Mouse (Mus musculus) activated CD4-positive, CD25-positive, alpha-beta regulatory T cell, adult 4 months (primary cell): ENCODE measurements around the gene Fkbp1a. TPM values are rescaled to one million over a fixed set of nuclear protein-coding genes. Genes with fewer than 3 reads are reported as not detected.
A peak's percentile ranks its signal among the peaks of the same experiment; 100 is the strongest.

Experiments used
- ATAC-seq: one replicate; pipeline ENCODE4 v1.8.0; 2017
- polyA plus RNA-seq, 2 experiments: library from polyadenylated mRNA; unstranded; fragments of 100-300 nt; shearing (Covaris generic); gene quantifications; one replicate each; pipeline ENCODE4 v1.2.1; 2017

Gene Fkbp1a
- polyA plus RNA-seq: 100 to 1,000 TPM; 298 to 313 TPM

GRCm38 (mm10) chr2:151542323-151543062 is at the start of gene Fkbp1a:
TSS of gene Fkbp1a (plus strand) at chr2:151542483.
- ATAC-seq: peak; percentile 89

DNA sequence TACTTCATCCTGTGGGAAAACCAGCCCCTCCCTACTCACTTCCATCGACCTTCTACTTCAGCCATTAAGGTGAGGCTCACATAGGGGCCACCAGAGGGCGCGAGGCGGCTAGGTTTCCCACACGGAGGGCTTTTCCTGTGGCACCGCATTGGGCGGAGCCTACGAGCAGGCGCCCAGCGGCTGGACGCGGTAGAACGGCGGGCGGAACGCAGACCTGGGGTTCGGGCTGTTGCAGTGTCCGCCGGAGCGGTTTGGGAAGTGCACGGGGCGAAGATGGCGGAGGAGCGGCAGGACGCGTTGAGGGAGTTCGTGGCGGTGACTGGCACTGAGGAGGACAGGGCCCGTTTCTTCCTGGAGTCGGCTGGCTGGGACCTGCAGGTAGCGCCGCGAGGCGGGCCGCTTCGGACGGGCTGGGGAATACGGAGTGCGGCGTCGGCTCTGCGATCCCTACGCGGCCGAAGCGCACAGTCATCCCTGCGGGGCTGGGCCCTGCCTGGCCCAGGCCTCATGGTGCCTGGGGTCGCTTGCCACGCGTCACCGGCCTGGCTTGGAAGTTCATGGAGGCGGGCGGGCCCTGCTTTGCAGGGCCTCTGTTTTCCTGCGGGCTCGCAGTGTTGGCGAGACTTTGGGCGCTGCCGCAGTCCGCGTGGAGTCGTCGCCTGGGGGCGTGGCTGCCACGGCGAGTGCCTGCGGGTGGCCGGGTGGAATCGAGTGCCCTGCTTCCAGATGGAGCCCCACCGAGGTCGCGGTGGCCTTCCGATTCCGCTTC is 48.1 kb upstream of the Fkbp1a start, which contains the start of gene Nsfl1c:
Nsfl1c (plus strand) TSS at position 148 of the 769 bp plus-strand sequence.
- peak; percentile 99 for ATAC-seq

- ATAC-seq: no peak
Observed at GRCm38 (mm10) chr2:151498358-151498757, 43.9 kb upstream of the Fkbp1a start.

DNA sequence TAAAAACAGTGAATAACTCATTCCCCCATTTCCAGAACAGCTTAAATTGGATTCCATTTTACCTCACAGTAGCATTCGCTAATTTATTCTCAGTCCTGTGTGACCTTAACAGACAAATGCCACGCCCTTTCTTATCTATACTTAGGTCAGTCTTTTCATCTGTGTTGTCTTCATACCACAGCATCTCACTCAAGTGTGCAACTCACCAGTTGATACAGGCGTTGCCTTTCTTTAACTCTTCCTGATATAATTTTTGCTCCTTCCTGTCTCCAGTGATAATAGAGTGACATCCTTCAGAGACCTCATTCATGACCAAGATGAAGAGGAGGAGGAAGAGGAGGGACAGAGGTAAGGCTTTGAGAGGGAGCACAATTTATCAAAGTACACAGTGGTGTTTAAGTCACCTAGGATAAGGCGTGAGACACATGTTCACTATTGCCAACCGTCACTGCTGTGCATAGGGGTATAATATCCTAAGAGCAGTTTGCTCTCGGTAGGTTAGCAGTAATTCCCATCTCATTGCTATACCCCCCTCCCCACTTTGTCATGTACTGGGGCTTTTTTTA is 41.8 kb upstream of the Fkbp1a start:
- ATAC-seq: no peak

- no peak for ATAC-seq
Observed at GRCm38 (mm10) chr2:151504226-151504625, 38.1 kb upstream of the Fkbp1a start.

DNA sequence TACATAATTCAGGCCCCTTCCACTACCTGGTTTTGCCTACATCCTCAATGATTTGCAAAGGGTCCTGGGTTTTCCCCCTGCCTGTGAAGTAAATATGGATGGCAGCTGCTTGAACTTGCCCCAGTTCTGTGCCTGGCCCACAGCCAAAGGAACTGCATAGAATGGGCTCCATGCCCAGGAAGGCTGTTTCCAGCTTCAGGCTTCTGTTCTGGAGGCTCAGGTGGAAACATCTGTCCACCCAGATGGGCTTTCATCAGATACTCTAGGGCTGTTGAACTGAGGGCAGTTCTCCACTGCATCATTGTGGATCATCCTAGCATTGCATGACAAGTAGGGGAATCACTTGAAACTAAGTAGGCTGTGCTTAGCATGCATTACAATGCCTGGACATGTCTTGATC is 30.1 kb upstream of the Fkbp1a start:
- ATAC-seq: no peak

DNA sequence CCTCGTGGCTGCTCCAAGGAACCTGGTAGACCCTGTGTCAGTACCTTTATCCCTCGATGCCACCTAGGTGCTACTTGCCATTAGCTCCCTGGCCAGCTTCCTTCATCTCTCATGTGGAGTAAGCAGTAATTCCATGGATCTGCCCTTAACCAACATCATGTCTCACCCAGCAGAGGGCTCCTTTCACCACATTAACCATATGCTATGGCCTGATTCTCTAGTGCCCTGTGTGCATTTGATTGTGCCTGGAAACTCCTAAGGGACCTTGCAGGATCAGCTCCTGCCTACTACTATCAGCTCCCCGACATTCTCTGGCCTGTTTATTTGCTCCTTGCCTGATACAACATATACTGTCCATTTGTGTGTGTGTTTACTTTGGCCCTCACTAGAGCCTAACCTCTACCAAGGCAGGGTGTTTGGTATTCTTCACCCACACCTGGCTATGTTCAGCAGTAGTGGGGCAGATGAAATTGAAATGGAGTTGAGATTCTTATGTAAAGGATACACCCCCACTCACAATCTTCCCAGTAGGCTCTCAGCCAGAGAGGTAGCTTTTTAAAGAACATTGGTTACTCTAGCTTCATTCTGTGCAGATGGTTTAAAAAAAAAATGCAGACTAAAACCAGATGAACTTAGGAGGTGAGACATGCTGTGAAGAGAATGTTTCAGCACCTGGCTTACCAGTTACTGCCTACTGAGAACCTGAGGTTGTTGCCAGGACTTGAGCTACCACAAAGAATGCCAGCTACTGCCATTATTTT is 28.6 kb upstream of the Fkbp1a start:
- ATAC-seq: no peak

GRCm38 (mm10) chr2:151519000-151519399 is 23.3 kb upstream of the Fkbp1a start:
- ATAC-seq: no peak

GRCm38 (mm10) chr2:151524324-151525041 is 17.8 kb upstream of the Fkbp1a start:
- ATAC-seq: peak; percentile 54

DNA sequence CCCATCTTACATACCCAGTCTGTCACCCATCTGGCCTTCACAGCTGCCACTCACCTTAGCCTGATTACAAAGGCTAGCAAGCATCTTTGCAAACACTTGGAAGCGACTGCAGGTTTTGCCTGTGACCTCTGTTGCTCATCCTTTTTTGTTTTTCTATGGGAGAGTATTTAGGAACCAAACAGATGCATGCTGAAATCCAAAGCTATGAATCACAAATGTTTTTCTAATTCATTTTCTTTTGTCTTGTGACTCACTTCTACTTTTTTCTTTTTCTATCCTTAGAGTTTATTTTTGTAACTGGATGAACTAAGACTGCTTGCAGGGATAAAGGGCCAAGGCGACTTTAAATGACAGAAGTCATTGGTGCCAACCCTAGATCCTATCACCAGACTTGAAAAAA is 16.8 kb upstream of the Fkbp1a start:
- no peak for ATAC-seq

DNA sequence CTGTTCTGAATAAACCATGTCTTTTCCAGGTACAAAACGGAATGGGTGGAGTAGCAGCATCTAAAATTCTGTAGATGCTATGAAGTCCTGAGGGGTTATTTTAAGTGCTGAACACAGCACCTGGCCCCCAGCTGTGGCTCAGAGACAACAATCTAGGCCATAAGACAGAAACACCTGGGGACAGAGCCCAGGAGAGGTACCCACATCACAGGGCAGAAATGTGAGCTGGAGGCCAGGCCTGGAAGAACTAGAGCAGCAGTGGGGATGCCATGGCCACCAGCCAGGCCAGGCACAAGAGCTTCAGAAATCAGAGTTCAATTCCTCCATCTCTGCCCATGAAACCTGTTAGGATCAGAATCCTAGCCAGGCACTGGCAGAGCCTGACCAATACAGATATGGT is 14.2 kb upstream of the Fkbp1a start:
- no peak for ATAC-seq

- no peak for ATAC-seq
Observed at GRCm38 (mm10) chr2:151529169-151529568, 13.1 kb upstream of the Fkbp1a start.

DNA sequence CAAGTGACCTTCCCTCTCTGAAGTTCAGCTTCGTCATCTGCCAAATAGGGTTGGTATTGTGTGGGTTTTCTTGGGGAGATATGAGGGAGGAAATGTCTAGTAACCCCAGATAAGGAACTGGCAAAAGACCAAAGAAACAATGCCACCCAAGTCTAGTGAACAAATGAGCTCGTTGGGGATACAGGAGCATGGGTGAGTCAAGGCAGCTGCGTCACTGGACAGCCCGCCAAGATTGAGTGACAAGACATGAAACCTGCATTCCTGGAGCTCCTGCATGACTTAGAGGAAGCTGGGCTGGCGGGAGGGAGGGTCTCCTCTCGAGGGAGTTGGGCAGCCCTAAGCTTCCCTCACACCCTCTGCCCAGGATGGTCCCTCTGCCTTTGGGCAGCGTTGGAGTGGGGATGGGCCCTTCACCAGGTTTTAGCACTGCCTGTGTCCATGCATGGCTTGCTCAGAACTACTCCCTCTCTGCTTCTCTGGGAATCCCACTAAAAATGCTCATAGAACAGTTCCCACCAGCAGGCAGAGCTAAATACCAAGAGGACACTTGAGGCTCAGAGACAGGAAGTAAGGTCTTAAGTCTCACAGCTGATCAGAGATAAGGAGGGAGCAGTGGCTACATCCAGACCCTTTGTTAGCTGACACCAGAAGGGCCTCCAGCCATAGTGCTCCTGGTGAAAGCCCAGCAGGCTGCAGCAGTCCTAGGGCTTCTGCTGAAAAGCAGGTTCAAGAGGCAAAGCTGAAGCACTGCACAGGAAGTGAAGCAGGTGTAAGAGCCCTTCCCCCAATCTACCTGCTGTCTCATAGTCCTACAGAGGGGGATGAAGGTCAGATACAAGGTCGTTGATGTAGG is 11.7 kb upstream of the Fkbp1a start:
- peak; percentile 79 for ATAC-seq

DNA sequence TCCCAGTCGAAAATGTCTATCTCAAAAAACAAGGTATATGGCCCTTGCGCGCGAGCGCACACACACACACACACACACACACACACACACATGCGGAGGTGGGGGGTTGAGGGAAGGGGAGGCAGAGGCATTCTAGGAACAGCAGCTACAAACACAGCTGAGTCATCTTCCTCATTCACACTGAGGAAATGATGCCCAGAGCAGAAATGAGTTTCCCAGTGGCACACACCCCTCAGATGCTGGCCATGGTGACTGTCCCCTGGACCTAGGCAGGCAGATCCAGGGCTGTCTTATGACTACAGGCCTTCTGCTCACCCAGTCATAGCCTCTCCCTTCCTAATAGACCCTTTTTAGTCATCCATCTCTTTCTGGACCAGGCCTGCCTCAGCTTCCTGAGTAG is 8.7 kb upstream of the Fkbp1a start:
- no peak for ATAC-seq

DNA sequence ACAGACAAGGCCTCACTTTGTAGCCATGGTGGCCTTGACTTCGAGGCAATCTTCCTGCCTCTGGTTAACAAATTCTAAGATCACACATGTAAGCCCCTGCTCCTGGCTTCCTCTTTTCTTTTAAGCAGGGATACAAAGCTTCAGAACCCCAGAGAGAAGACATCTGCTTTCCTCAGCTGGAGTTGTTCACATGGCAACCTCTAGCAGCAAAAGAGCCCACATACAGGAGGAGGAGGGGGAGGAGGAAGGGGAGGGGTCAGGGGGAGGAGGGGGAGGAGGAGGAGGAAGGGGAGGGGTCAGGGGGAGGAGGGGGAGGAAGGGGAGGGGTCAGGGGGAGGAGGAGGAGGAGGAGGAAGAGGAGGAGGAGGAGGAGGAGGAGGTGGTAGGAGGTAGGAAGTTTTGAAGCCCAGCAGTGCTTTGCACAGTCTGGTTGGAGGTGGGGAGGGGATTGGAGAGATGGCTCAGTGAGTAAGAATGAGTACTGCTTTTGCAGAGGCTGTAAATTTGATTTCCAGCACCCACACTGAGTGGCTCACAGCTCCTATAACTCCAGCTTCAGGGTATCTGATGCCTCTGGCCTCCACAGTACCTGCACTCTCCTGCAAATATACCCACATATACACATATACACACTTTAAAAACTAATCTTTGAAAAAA is 6.2 kb upstream of the Fkbp1a start:
- peak; percentile 38 for ATAC-seq

DNA sequence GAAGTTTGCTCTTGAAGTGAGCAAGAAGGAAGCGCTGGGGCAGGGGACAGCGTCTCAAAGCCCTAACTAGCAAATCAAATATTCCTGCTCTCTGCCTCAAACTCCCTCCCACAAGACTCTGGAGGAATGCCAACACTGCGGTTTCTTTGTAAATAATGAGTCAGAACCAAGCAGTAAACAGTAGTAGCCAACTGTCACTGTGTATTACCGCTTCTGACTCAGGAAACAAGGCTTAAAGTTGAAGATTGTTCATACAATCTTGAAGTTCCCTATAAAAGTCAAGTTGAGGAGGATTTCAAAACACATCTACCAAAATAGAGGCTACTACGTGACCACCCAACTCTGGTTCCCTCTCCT is 5.7 kb upstream of the Fkbp1a start:
- peak; percentile 83 for ATAC-seq

DNA sequence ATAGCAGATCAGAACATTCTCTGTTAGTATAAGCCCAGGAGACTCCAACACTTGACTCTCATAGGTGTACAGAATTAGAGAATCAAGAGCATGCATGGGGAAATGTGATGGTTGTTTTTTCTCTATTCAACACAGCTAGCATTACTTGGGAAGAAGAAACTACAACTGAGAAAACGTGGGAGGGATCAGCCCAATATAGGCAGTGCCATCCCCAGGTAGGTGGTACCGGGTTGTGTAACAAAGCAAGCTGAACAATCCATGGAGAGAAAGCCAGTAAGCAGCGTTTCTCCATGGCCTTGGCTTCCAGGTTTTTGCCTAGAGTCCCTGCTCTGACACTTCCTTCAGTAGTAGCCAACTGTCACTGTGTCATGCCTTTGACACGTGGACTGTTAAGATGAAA is 3.6 kb upstream of the Fkbp1a start:
- ATAC-seq: no peak

- peak; percentile 26 for ATAC-seq
Observed at GRCm38 (mm10) chr2:151543063-151543895, 996 bp downstream of the Fkbp1a start.

DNA sequence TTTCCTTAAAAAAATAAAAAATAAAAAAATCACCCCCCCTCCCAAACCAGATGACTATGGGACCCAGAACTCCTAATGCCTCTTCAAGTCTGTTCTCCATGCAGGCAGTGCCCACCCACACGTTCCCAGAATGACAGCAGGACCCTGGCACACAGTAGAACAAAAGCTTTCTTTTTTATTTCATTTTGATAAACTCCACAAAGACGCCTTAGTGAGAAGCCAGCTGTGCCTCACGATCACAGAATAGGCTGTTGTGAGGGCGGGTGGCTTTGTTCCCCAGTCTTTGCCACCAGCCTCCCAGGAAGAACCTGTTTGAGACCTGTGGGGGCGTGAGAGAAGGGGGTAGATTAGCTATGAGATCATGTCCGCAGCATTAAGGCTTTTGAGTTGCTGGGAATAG is 2.4 kb downstream of the Fkbp1a start:
- no peak for ATAC-seq

DNA sequence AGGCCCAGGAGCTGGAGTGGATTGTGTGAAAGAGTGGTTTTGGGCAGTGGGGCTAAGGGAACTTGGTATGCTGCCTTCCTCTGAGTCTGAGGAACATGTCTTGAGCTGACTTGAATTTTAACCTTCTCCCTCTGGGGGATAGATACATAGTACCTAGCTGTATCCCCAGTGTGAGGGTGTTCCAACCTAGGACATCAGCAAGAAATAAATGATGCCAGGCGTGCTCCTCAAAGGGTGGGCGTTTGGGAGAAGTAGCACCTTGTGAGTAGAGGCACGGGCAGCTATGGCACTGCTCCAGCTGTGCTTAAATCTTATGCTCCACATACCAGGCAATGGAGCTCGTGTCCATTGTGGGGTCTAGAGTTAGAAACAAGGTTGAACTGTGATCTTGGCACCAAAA is 4.3 kb downstream of the Fkbp1a start:
- ATAC-seq: no peak
